Mouse (Mus musculus): ENCODE measurements at regions not wholly inside any gene's neighbourhood (a gene's known extent, or its start where the extent isn't known, plus 50 kb on each side); places are given as distances from the start of the nearest gene placed in this dataset.

DNA sequence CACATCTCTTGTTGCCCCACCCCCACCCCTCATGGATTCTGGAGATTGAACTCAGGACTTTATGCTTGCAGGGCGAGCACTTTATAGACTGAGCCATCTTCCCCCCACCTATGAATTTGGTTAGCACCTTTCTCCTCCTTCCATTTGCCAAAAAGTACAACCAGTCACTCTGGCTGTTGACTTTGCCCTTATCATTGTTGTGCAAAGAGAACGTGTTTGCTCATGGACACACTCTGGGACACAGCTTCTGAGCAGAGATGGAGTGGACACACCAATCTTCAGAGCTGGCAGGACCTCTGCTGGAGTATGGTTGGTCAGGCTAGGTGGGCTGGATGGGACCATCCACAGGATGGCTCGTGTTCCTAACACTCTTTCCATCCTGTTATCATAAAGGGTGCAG is 285.1 kb upstream of the Tle3 start:
- TF ChIP-seq CTCF (conservative IDR thresholded peaks at IDR 0.05 in 1 of 2, IDR thresholded peaks at IDR 0.05 in 1 of 2; ENCODE audit: low read depth in 2 of 2, low read length in 2 of 2), result no peak
- TF ChIP-seq POLR2A (IDR thresholded peaks at IDR 0.05; ENCODE audit: low read depth, low read length), result no peak
